Mouse (Mus musculus) midbrain, embryonic 14.5 days (tissue): ENCODE data around the gene Cop1. TPM values are rescaled to one million over a fixed set of nuclear protein-coding genes. Genes with fewer than 3 reads are reported as not detected.
"Not testable (repeated sequence)": the region's sequence is repeated elsewhere in the genome, so short reads cannot be mapped to it uniquely, and the experiment has no call there.

Experiments
- ATAC-seq: fragments of 200-750 bp; cut with Nextera tagmentation; 2 replicates; pipeline ENCODE4 v1.8.0; 2017; ENCODE audit warnings: moderate number of reproducible peaks, moderate library complexity; ENCODE audit not compliant: low FRiP score, low TSS enrichment
- DNase-seq: peaks from one replicate; pipeline ENCODE4 v3.0.0-alpha.2; 2015
- H3K27ac ChIP-seq: fragments of 300-500 bp; sonication (generic); replicated peaks from 2 replicates; pipeline ENCODE4 v1.5.1; 2014; ENCODE audit warnings: mild to moderate bottlenecking, low read depth, low read length, moderate library complexity
- H3K27me3 ChIP-seq: fragments of 300-500 bp; sonication (generic); 2 replicates; pipeline ENCODE4 v1.6.1; 2014; ENCODE audit warnings: low read length, control low read depth, mixed read lengths; ENCODE audit not compliant: control insufficient read depth, insufficient read depth
- H3K36me3 ChIP-seq: fragments of 300-500 bp; sonication (generic); 2 replicates; pipeline ENCODE4 v1.6.1; 2014; ENCODE audit warnings: low read length, control low read depth; ENCODE audit not compliant: control insufficient read depth, insufficient read depth
- H3K4me1 ChIP-seq: fragments of 300-500 bp; sonication (generic); 2 replicates; pipeline ENCODE4 v1.6.1; 2014; ENCODE audit warnings: mild to moderate bottlenecking, antibody characterized with exemption, low read length, control low read depth; ENCODE audit not compliant: control insufficient read depth, insufficient read depth
- H3K4me2 ChIP-seq: fragments of 300-500 bp; sonication (generic); 2 replicates; pipeline ENCODE4 v1.6.1; 2014; ENCODE audit warnings: mild to moderate bottlenecking, low read length, moderate library complexity
- H3K4me3 ChIP-seq: fragments of 300-500 bp; sonication (generic); replicated peaks from 2 replicates; pipeline ENCODE4 v1.5.1; 2014; ENCODE audit warnings: low read depth, low read length
- H3K9ac ChIP-seq: fragments of 300-500 bp; sonication (generic); replicated peaks from 2 replicates; pipeline ENCODE4 v1.6.1; 2014; ENCODE audit warnings: mild to moderate bottlenecking, low read length, moderate library complexity
- H3K9me3 ChIP-seq: fragments of 300-500 bp; sonication (generic); 2 replicates; pipeline ENCODE4 v1.6.1; 2016; ENCODE audit warnings: low read length, control low read depth, mixed read lengths; ENCODE audit not compliant: control insufficient read depth
- WGBS: fragments of 180-500 bp; shearing (Covaris S2); extraction: QIAGEN DNeasy Blood & Tissue Kit; methylation state at CpG from one replicate; pipeline ENCODE4 v1.1.7; 2014; 5-methylcytosine and 5-hydroxymethylcytosine counted together
- polyA plus RNA-seq: library from polyadenylated mRNA; unstranded; fragments of >200 nt; fragmentation: Nextera tagmentation; extraction: Ambion mirVana; gene quantifications from 2 replicates; pipeline ENCODE4 v1.2.1, GENCODE M21; 2014

Gene Cop1
- polyA plus RNA-seq = 52.5 and 57.7 TPM in 2 replicates

GRCm38 (mm10) chr1:159231781-159232571 lies at the start of gene Cop1:
TSS of gene Cop1 (plus strand) at chr1:159232320.
- H3K4me2 ChIP-seq = peak within 1 kb of the TSS; percentile 75
- H3K9me3 ChIP-seq, H3K36me3 ChIP-seq, H3K27me3 ChIP-seq: not testable (repeated sequence)
- H3K27ac ChIP-seq = peak within 1 kb of the TSS; percentile 95
- DNase-seq (peak; percentile 97), ATAC-seq (peak; percentile 98)
- H3K4me1 ChIP-seq = peaks cover 25% of the 10 kb centered on the region
- peak within 1 kb of the TSS; percentile 75 for H3K9ac ChIP-seq
- under 1% methylated on average over 76 of the region's 97 CpGs for WGBS
- H3K4me3 ChIP-seq = peak within 1 kb of the TSS; percentile 71

GRCm38 (mm10) chr1:159186741-159187140 lies 45.4 kb upstream of the Cop1 start:
- Histone ChIP-seq H3K4me2 (no peak overlapping the region), H3K4me3 (no peak overlapping the region), H3K9ac (no peak overlapping the region), H3K9me3 (no peaks in the 10 kb centered on the region), H3K4me1 (no peaks in the 10 kb centered on the region), H3K36me3 (no peaks in the 10 kb centered on the region), H3K27me3 (no peaks in the 10 kb centered on the region), H3K27ac (no peak overlapping the region)
- no peak for DNase-seq
- WGBS = 38% methylated on average over 3 of the region's 3 CpGs
- no peak for ATAC-seq

DNA sequence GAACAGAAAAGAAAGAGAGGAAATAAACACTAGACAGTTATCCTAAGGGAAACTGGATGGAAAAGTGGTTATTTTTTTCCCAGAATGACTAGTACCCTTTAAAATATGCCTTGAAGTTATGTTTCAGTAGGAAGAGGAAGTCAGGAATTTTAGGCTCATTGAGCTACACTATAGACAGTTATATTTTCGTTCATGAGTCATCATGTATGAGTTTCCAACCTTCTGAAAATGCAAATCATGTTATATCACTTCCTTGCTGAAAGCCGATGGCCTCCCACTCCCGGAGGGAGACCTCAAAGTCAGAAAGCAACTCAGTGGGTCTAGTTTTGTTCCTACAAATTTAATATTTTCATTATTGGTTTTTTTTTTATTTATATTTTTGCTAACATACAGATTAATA lies 33.5 kb upstream of the Cop1 start:
- Histone ChIP-seq H3K4me3 (no peak overlapping the region), H3K27me3 (no peaks in the 10 kb centered on the region), H3K36me3 (no peaks in the 10 kb centered on the region), H3K27ac (no peak overlapping the region), H3K9me3 (no peaks in the 10 kb centered on the region), H3K4me1 (no peaks in the 10 kb centered on the region), H3K9ac (no peak overlapping the region), H3K4me2 (no peak overlapping the region)
- WGBS = 79% methylated on average over 3 of the region's 3 CpGs
- DNase-seq = no peak
- ATAC-seq = no peak

- Histone ChIP-seq H3K9ac (no peak overlapping the region), H3K4me3 (no peak overlapping the region), H3K4me2 (no peak overlapping the region), H3K27me3 (no peaks in the 10 kb centered on the region), H3K9me3 (no peaks in the 10 kb centered on the region), H3K4me1 (no peaks in the 10 kb centered on the region), H3K27ac (no peak overlapping the region), H3K36me3 (no peaks in the 10 kb centered on the region)
- ATAC-seq (no peak), DNase-seq (no peak)
- 82% methylated on average over 3 of the region's 3 CpGs for WGBS
Measured at GRCm38 (mm10) chr1:159199606-159200005, 32.5 kb upstream of the Cop1 start.

GRCm38 (mm10) chr1:159201220-159201619 lies 30.9 kb upstream of the Cop1 start:
- no peaks in the 10 kb centered on the region for H3K4me1 ChIP-seq
- no peak overlapping the region for H3K27ac ChIP-seq
- no peak overlapping the region for H3K4me2 ChIP-seq
- ATAC-seq (no peak), DNase-seq (no peak)
- no peaks in the 10 kb centered on the region for H3K27me3 ChIP-seq
- H3K36me3 ChIP-seq = no peaks in the 10 kb centered on the region
- H3K9ac ChIP-seq = no peak overlapping the region
- H3K9me3 ChIP-seq = no peaks in the 10 kb centered on the region
- no peak overlapping the region for H3K4me3 ChIP-seq

DNA sequence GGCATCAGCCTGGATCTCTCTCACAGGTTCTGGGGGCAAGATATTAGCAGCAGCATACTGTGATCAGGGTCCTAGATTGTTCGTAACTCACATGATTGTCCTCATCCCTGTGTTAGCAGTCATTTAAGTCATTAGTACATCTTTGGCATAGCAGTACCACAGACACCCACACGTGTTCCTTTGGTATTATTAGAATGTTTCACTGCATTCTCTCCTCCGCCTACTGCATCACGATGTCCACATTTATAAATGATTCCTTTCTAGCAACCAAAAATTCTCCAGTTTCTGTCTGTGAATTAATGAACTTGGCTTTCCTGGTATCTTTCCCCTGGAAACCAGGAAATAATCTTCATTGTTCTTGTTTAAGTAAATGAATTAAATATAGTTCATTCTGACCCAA lies 20.4 kb upstream of the Cop1 start:
- H3K27me3 ChIP-seq = no peaks in the 10 kb centered on the region
- whole genome bisulfite sequencing = 87% methylated on average over 4 of the region's 4 CpGs
- no peak overlapping the region for H3K27ac ChIP-seq
- no peak for ATAC-seq
- H3K4me2 ChIP-seq = no peak overlapping the region
- H3K9me3 ChIP-seq = no peaks in the 10 kb centered on the region
- H3K4me3 ChIP-seq = no peak overlapping the region
- no peak for DNase-seq
- H3K9ac ChIP-seq = no peak overlapping the region
- no peaks in the 10 kb centered on the region for H3K4me1 ChIP-seq
- H3K36me3 ChIP-seq = no peaks in the 10 kb centered on the region

- Histone ChIP-seq H3K27ac (no peak overlapping the region), H3K4me1 (no peaks in the 10 kb centered on the region), H3K9me3 (no peaks in the 10 kb centered on the region), H3K36me3 (no peaks in the 10 kb centered on the region), H3K4me2 (no peak overlapping the region), H3K27me3 (no peaks in the 10 kb centered on the region), H3K9ac (no peak overlapping the region), H3K4me3 (no peak overlapping the region)
- 93% methylated on average over 4 of the region's 4 CpGs for whole genome bisulfite sequencing
- DNase-seq (no peak), ATAC-seq (no peak)
Measured at GRCm38 (mm10) chr1:159217437-159217836, 14.7 kb upstream of the Cop1 start.

- Histone ChIP-seq H3K36me3 (no peaks in the 10 kb centered on the region), H3K4me2 (no peak overlapping the region), H3K4me3 (no peak overlapping the region), H3K27me3 (no peaks in the 10 kb centered on the region), H3K27ac (no peak overlapping the region), H3K4me1 (no peaks in the 10 kb centered on the region), H3K9ac (no peak overlapping the region), H3K9me3 (no peaks in the 10 kb centered on the region)
- ATAC-seq = no peak
- WGBS = 86% methylated on average over 2 of the region's 2 CpGs
- DNase-seq = no peak
Measured at GRCm38 (mm10) chr1:159222046-159222445, 10.1 kb upstream of the Cop1 start.

- Histone ChIP-seq H3K27ac (no peak overlapping the region), H3K4me3 (no peak overlapping the region), H3K9ac (no peak overlapping the region), H3K36me3 (no peaks in the 10 kb centered on the region), H3K4me1 (no peaks in the 10 kb centered on the region), H3K27me3 (no peaks in the 10 kb centered on the region), H3K9me3 (no peaks in the 10 kb centered on the region), H3K4me2 (no peak overlapping the region)
- DNase-seq (no peak), ATAC-seq (no peak)
- 77% methylated on average over 8 of the region's 8 CpGs for WGBS
Measured at GRCm38 (mm10) chr1:159225064-159225824, 6.9 kb upstream of the Cop1 start.
